Mouse (Mus musculus) activated CD4-positive, CD25-positive, alpha-beta regulatory T cell (primary cell): ENCODE results near the gene Kremen1. TPM values are rescaled to one million over a fixed set of nuclear protein-coding genes. Genes with fewer than 3 reads are reported as not detected.

Source experiments
- polyA plus RNA-seq, 2 experiments: library from polyadenylated mRNA; unstranded; fragments of 100-300 nt; shearing (Covaris generic); gene quantifications; one replicate each; pipeline ENCODE4 v1.2.1; 2017

The Kremen1 gene
- polyA plus RNA-seq = 1 to 10 TPM; 7.3 to 8.0 TPM

GRCm38 (mm10) chr11:5261508-5262392 lies at the start of gene Kremen1:
Gene Kremen1 (minus strand): TSS chr11:5261558.

GRCm38 (mm10) chr11:5151680-5152337 lies 109.5 kb downstream of the Kremen1 start, which contains the start of gene Emid1:
Gene Emid1 (minus strand): TSS chr11:5152257.

Other genes with a start within 250 kb of the Kremen1 start
- gene Rasl10a, start 203.4 kb downstream of the Kremen1 start, polyA plus RNA-seq = 1 to 10 TPM in 1 of 2 experiments, not detected in 1; 1.1 TPM
- 1 to 10 TPM; 5.8 to 8.8 TPM for gene Gas2l1, start 196.2 kb downstream of the Kremen1 start, polyA plus RNA-seq
- 1 to 10 TPM; 6.9 to 8.9 TPM for gene Rhbdd3, start 162.6 kb downstream of the Kremen1 start, polyA plus RNA-seq
- gene Ewsr1, start 162.3 kb downstream of the Kremen1 start, polyA plus RNA-seq = 100 to 1,000 TPM; 516 to 662 TPM
- gene Emid1, start 109.3 kb downstream of the Kremen1 start, polyA plus RNA-seq = 1 to 10 TPM; 3.0 to 8.0 TPM
- 10 to 100 TPM in 1 of 2 experiments, 1 to 10 TPM in 1; 8.2 to 10.8 TPM for gene Znrf3, start 183.3 kb upstream of the Kremen1 start, polyA plus RNA-seq